Mouse (Mus musculus) heart, adult 2 months (tissue): Measurements from ENCODE around the gene Rhox3f.
"Not testable (repeated sequence)": the region's sequence is repeated elsewhere in the genome, so short reads cannot be mapped to it uniquely, and the experiment has no call there.

Experiments
- CTCF ChIP-seq: fragments of 200-600 bp; IDR thresholded peaks from 2 replicates; pipeline ENCODE4 v1.8.1; 2022; ENCODE audit warnings: antibody characterized with exemption, mild to moderate bottlenecking, moderate library complexity
- POLR2A ChIP-seq: fragments of 200-500 bp; IDR thresholded peaks from 2 replicates; pipeline ENCODE4 v1.6.1; 2011; ENCODE audit warnings: mild to moderate bottlenecking, low read depth, low read length, control low read depth; ENCODE audit not compliant: insufficient read depth

GRCm38 (mm10) chrX:37571105-37571504 lies 9.7 kb upstream of the Rhox3f start, which contains the start of gene Rhox2f:
- TF ChIP-seq CTCF, POLR2A: not testable (repeated sequence)
